Mouse (Mus musculus) lung, embryonic 15.5 days (tissue): ENCODE data around the gene Rbm8a. TPM values are rescaled to one million over a fixed set of nuclear protein-coding genes. Genes with fewer than 3 reads are reported as not detected.
A peak's percentile ranks its signal among the peaks of the same experiment; 100 is the strongest.

ENCODE experiments used
- ATAC-seq: fragments of 200-750 bp; cut with Nextera tagmentation; 2 replicates; pipeline ENCODE4 v1.8.0; 2017; ENCODE audit warnings: moderate number of reproducible peaks, borderline replicate concordance; ENCODE audit not compliant: low FRiP score, low TSS enrichment; ENCODE audit errors: extremely low read depth
- H3K27ac ChIP-seq: fragments of 300-500 bp; sonication (generic); 2 replicates; pipeline ENCODE4 v1.5.1; 2015; ENCODE audit warnings: moderate library complexity, mild to moderate bottlenecking, inconsistent platforms
- H3K27me3 ChIP-seq: fragments of 300-500 bp; sonication (generic); 2 replicates; pipeline ENCODE4 v1.6.1; 2015; ENCODE audit warnings: inconsistent platforms
- H3K36me3 ChIP-seq: fragments of 300-500 bp; sonication (generic); 2 replicates; pipeline ENCODE4 v1.6.1; 2015; ENCODE audit warnings: inconsistent platforms
- H3K4me1 ChIP-seq: fragments of 300-500 bp; sonication (generic); 2 replicates; pipeline ENCODE4 v1.6.1; 2015; ENCODE audit warnings: inconsistent platforms
- H3K4me2 ChIP-seq: fragments of 300-500 bp; sonication (generic); 2 replicates; pipeline ENCODE4 v1.6.1; 2015; ENCODE audit warnings: inconsistent platforms, mild to moderate bottlenecking, moderate library complexity
- H3K4me3 ChIP-seq: fragments of 300-500 bp; sonication (generic); 2 replicates; pipeline ENCODE4 v1.5.1; 2015; ENCODE audit warnings: mild to moderate bottlenecking, inconsistent platforms
- H3K9ac ChIP-seq: fragments of 300-500 bp; sonication (generic); 2 replicates; pipeline ENCODE4 v1.6.1; 2015; ENCODE audit warnings: inconsistent platforms
- H3K9me3 ChIP-seq: fragments of 300-500 bp; sonication (generic); 2 replicates; pipeline ENCODE4 v1.6.1; 2016; ENCODE audit warnings: inconsistent platforms
- WGBS: fragments of 180-500 bp; shearing (Covaris S2); methylation state at CpG from one replicate; pipeline ENCODE4 v1.1.7; 2015; 5-methylcytosine and 5-hydroxymethylcytosine counted together
- polyA plus RNA-seq: library from polyadenylated mRNA; unstranded; fragments of >200 nt; fragmentation: Nextera tagmentation; extraction: Ambion mirVana; gene quantifications from 2 replicates; pipeline ENCODE4 v1.2.1, GENCODE M21; 2015

Gene Rbm8a
- polyA plus RNA-seq, 1 experiment from 2014 or later, result 127 TPM

DNA sequence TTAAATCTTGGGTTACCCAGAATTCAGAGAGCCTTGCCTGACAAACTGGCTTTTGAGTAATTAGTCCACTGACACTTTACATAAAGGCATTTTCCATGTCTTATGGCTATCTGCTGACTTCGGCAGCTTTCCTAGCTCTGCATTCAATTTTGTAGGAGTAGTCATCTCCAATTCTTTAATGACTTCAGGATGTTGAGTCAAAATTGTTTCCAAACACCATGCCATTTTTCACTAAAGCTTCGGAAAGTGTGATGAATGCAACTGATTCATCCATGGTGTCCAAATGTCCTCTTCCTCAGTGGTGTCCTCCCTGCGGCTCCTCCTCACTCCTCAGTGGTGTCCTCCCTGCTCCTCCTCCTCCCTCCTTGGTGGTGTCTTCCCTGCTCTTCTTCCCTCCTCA, 11.8 kb upstream of the Rbm8a start:
- Histone ChIP-seq H3K4me3 (no peak overlapping the region), H3K4me2 (no peak overlapping the region), H3K27me3 (no peaks in the 10 kb centered on the region), H3K4me1 (no peaks in the 10 kb centered on the region), H3K9me3 (no peaks in the 10 kb centered on the region), H3K9ac (no peak overlapping the region), H3K27ac (no peak overlapping the region), H3K36me3 (peaks cover 51% of the 10 kb centered on the region)
- 94% methylated on average over 3 of the region's 3 CpGs for WGBS
- ATAC-seq, result no peak

DNA sequence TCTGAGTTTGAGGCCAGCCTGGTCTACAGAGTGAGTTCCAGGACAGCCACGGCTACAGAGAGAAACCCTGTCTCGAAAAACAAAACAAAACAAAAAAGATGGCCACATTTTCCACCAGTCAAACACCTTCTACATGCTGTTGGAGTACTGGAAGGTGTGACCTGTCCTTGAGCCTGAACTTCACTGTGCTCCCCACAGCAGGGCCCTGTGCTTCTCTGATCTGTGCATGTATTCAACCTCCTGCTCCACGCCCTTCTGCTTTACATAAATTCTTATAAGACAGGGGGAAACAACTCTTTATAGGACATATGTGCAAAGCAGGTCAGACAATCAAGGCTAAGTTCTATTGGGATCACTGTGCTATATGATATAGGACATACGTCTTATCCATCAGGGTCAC, 6.5 kb upstream of the Rbm8a start:
- H3K27me3 ChIP-seq, result no peaks in the 10 kb centered on the region
- H3K36me3 ChIP-seq, result peaks cover 53% of the 10 kb centered on the region
- 89% methylated on average over 4 of the region's 4 CpGs for WGBS
- no peak overlapping the region for H3K27ac ChIP-seq
- no peak overlapping the region for H3K4me3 ChIP-seq
- H3K4me1 ChIP-seq, result no peaks in the 10 kb centered on the region
- no peak overlapping the region for H3K9ac ChIP-seq
- no peaks in the 10 kb centered on the region for H3K9me3 ChIP-seq
- no peak for ATAC-seq
- no peak overlapping the region for H3K4me2 ChIP-seq

DNA sequence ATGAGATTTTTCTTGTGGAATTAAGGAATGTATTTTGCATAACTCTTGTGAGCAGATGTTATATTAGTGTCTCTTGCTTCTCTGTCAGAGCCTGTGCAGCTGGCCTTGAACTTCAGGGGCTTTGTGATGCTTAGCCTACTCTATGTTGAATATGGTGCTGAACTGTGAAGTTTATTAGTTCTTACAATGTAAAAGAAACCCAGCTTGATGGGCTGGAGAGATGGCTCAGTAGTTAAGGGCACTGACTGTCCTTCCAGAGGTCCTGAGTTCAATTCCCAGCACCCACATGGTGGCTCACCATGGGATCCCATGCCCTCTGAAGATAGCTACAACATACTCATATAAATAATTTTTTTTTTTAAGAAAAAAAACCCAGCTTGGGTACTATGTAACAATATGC, 2.3 kb downstream of the Rbm8a start:
- Histone ChIP-seq H3K27ac (no peak overlapping the region), H3K4me2 (no peak overlapping the region)
- no peak for ATAC-seq

GRCm38 (mm10) chr3:96634015-96634414, 4.3 kb downstream of the Rbm8a start:
- Histone ChIP-seq H3K4me3 (no peak overlapping the region), H3K4me2 (no peak overlapping the region), H3K27ac (no peak overlapping the region), H3K27me3 (no peaks in the 10 kb centered on the region), H3K4me1 (peaks cover 28% of the 10 kb centered on the region), H3K9me3 (no peaks in the 10 kb centered on the region), H3K36me3 (peaks cover 36% of the 10 kb centered on the region), H3K9ac (no peak overlapping the region)
- WGBS, result 55% methylated on average over 1 of the region's 1 CpGs
- no peak for ATAC-seq

More for the DNA sequence above, 2.3 kb downstream of the Rbm8a start:
- Histone ChIP-seq H3K4me1 (peaks cover 34% of the 10 kb centered on the region), H3K4me3 (no peak overlapping the region), H3K9me3 (no peaks in the 10 kb centered on the region), H3K27me3 (no peaks in the 10 kb centered on the region), H3K36me3 (peaks cover 24% of the 10 kb centered on the region), H3K9ac (no peak overlapping the region)

DNA sequence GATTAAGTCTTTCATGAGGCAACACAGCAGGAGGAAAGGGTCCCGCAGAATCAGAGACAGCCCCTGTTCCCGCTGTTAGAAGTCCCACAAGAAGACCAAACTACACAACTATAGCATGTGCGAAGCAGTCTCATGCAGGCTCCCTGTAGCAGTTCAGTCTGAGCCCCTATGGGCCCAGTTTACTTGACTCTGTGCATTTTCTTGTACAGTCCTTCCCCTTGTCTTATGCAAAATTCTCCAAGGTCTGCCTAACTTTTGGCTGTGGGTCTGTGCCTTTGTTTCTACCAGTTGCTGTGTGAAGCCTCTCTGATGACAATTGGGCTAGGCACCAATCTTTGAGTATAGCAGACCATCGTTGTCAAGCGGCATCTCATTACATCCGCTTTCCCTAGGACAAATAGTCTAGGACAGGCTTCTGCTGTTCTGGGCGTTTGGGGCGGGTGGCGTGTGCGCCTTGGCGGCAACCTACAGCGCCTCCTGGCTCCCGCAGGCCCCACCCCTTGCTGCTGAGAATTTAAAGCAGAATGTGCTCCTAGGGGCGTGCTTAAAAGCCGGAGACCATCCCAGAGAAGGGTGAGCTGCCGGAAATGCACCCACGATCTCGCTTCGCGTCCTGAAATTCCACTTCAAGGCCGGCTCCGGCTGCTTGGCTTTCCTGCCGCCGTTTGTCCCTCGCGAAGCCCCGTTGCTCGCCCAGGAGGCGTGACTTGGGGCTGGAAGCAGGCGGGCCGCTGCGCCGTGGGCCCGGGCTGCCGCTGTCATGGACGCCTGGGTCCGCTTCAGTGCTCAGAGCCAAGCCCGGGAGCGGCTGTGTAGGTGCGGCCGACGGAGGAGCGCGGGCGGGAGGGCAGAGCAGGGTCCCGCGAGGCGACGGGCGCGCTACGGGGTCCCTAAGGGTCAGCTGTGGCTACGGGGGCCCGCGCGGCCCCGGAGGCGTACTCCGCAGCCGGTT, 5.5 kb downstream of the Rbm8a start, which contains the start of the genes Pex11b and Gm42957:
TSS of gene Pex11b (plus strand) at position 449 of the 952 bp plus-strand sequence.
TSS of gene Gm42957 (plus strand) at position 547 of the 952 bp plus-strand sequence.
- Histone ChIP-seq H3K4me3 (peak within 1 kb of the TSS; percentile 93), H3K27ac (peak within 1 kb of the TSS; percentile 87), H3K4me1 (peaks cover 25% of the 10 kb centered on the region), H3K4me2 (peak within 1 kb of the TSS; percentile 77), H3K9ac (peak within 1 kb of the TSS; percentile 97), H3K27me3 (no peaks in the 10 kb centered on the region), H3K9me3 (no peaks in the 10 kb centered on the region), H3K36me3 (peaks cover 45% of the 10 kb centered on the region)
- WGBS, result 2% methylated on average over 60 of the region's 60 CpGs
- peak; percentile 95 for ATAC-seq

GRCm38 (mm10) chr3:96635906-96636305, 6.2 kb downstream of the Rbm8a start:
- WGBS, result 9% methylated on average over 15 of the region's 15 CpGs
- Histone ChIP-seq H3K9me3 (no peaks in the 10 kb centered on the region), H3K27ac (peak overlapping the region; percentile 87), H3K4me3 (peak overlapping the region; percentile 93), H3K4me1 (peaks cover 20% of the 10 kb centered on the region), H3K27me3 (no peaks in the 10 kb centered on the region), H3K9ac (peak overlapping the region; percentile 97), H3K36me3 (peaks cover 49% of the 10 kb centered on the region), H3K4me2 (peak overlapping the region; percentile 77)
- no peak for ATAC-seq

- Histone ChIP-seq H3K27ac (no peak overlapping the region), H3K36me3 (peaks cover 49% of the 10 kb centered on the region)
Measured at GRCm38 (mm10) chr3:96636448-96636847, 6.7 kb downstream of the Rbm8a start.

DNA sequence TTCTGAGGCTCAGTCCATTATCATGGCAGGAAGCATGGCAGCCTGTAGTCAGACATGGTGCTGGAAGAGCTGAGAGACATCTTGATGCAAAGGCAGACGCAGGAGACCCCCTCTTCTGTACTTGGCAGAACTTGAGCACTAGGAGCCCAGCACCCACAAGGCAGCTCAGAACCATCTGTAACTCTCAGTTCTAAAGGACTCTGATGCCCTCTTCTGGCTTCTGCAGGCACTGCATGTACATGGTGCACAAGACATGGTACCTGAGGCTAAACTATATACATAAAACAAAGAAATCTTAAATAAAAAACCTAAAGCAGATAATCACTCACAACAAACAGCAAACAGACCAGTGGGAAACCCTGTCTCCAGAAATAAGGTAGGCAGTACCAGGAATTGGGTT, 9.5 kb downstream of the Rbm8a start:
- Histone ChIP-seq H3K9ac (no peak overlapping the region), H3K27me3 (no peaks in the 10 kb centered on the region), H3K36me3 (peaks cover 44% of the 10 kb centered on the region), H3K27ac (no peak overlapping the region), H3K4me2 (no peak overlapping the region), H3K4me3 (no peak overlapping the region), H3K9me3 (no peaks in the 10 kb centered on the region), H3K4me1 (peaks cover 16% of the 10 kb centered on the region)
- no peak for ATAC-seq
- 80% methylated on average over 1 of the region's 1 CpGs for WGBS

More at GRCm38 (mm10) chr3:96636448-96636847, 6.7 kb downstream of the Rbm8a start:
- Histone ChIP-seq H3K4me2 (peak overlapping the region; percentile 77), H3K9me3 (no peaks in the 10 kb centered on the region), H3K9ac (peak overlapping the region; percentile 97), H3K27me3 (no peaks in the 10 kb centered on the region), H3K4me3 (peak overlapping the region; percentile 93), H3K4me1 (peaks cover 16% of the 10 kb centered on the region)
- WGBS, result 61% methylated on average over 11 of the region's 11 CpGs
- ATAC-seq, result no peak

DNA sequence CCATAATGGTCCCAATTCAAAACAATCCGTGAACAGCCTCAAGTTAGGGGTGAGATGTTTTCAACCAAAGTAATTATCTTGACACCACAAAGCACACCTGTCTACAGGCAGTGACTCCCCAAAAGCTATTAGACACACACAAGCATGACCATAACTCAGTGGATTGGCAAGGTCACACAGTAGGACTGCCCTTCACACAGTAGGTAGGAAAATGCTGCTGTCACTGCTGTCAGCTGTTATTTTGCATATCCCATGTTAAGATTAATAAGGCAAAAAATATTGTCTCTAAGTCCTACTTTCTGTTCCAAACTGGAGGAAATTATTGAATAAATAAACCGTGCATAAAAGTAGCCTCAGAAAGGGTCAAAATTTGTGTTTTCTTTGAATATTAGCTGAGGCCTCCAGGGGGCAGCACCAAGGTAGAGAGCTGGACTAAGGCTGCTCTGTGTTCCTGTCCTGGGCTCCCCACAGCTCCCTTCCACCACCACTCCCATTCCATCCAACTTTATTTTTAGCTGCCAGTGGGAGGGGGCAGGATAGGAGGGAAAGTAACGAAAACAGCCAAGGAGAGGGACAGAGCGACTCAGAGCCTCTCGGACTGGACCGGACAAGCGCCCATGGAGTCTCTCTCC, 15.4 kb downstream of the Rbm8a start, which contains the start of gene Itga10:
TSS of gene Itga10 (plus strand) at position 567 of the 632 bp plus-strand sequence.
- Histone ChIP-seq H3K9ac (no peak within 1 kb of the TSS), H3K27me3 (no peaks in the 10 kb centered on the region), H3K36me3 (peaks cover 29% of the 10 kb centered on the region), H3K4me2 (no peak within 1 kb of the TSS), H3K9me3 (no peaks in the 10 kb centered on the region), H3K4me3 (no peak within 1 kb of the TSS), H3K4me1 (no peaks in the 10 kb centered on the region), H3K27ac (no peak within 1 kb of the TSS)
- peak; percentile 49; the same call in 1 of the 2 replicates for ATAC-seq
- 49% methylated on average over 7 of the region's 7 CpGs for WGBS

- no peak overlapping the region for H3K9ac ChIP-seq
- H3K27me3 ChIP-seq, result no peaks in the 10 kb centered on the region
- no peaks in the 10 kb centered on the region for H3K4me1 ChIP-seq
- H3K4me3 ChIP-seq, result no peak overlapping the region
- H3K27ac ChIP-seq, result no peak overlapping the region
- no peaks in the 10 kb centered on the region for H3K9me3 ChIP-seq
- 84% methylated on average over 3 of the region's 3 CpGs for WGBS
- H3K36me3 ChIP-seq, result peaks cover 15% of the 10 kb centered on the region
- ATAC-seq, result no peak
- no peak overlapping the region for H3K4me2 ChIP-seq
Measured at GRCm38 (mm10) chr3:96647365-96647764, 17.6 kb downstream of the Rbm8a start.

GRCm38 (mm10) chr3:96660901-96661300, 31.2 kb downstream of the Rbm8a start:
- 85% methylated on average over 2 of the region's 2 CpGs for WGBS
- H3K4me1 ChIP-seq, result peaks cover 17% of the 10 kb centered on the region

More at GRCm38 (mm10) chr3:96660901-96661300, 31.2 kb downstream of the Rbm8a start:
- Histone ChIP-seq H3K27me3 (no peaks in the 10 kb centered on the region), H3K4me3 (no peak overlapping the region), H3K9ac (no peak overlapping the region), H3K36me3 (no peaks in the 10 kb centered on the region), H3K27ac (no peak overlapping the region), H3K9me3 (no peaks in the 10 kb centered on the region), H3K4me2 (no peak overlapping the region)
- ATAC-seq, result no peak
